Mouse (Mus musculus) WW6 (cell line): ENCODE data around the gene Theg.

Experiments
- DNase-seq: peaks from one replicate; pipeline ENCODE4 v3.0.0-alpha.2; 2013; ENCODE audit warnings: low read depth, low spot score

Gene Theg

GRCm38 (mm10) chr10:79594872-79595589 is 7.9 kb upstream of the Theg start:
- no peak for DNase-seq

- no peak for DNase-seq
Measured at GRCm38 (mm10) chr10:79594111-79594510, 7.0 kb upstream of the Theg start.

GRCm38 (mm10) chr10:79590702-79591101 is 3.6 kb upstream of the Theg start:
- DNase-seq, result no peak

- no peak for DNase-seq
Measured at GRCm38 (mm10) chr10:79587752-79588126, 608 bp upstream of the Theg start.

GRCm38 (mm10) chr10:79586243-79586642 is 888 bp downstream of the Theg start:
- no peak for DNase-seq

GRCm38 (mm10) chr10:79585723-79586122 is 1.4 kb downstream of the Theg start:
- no peak for DNase-seq

GRCm38 (mm10) chr10:79585136-79585535 is 2.0 kb downstream of the Theg start:
- no peak for DNase-seq

- no peak for DNase-seq
Measured at GRCm38 (mm10) chr10:79584426-79584825, 2.7 kb downstream of the Theg start.

- no peak for DNase-seq
Measured at GRCm38 (mm10) chr10:79584021-79584420, 3.1 kb downstream of the Theg start.

- no peak for DNase-seq
Measured at GRCm38 (mm10) chr10:79581501-79581900, 5.6 kb downstream of the Theg start.

GRCm38 (mm10) chr10:79580811-79581210 is 6.3 kb downstream of the Theg start:
- peak; percentile 20 for DNase-seq

GRCm38 (mm10) chr10:79580356-79580755 is 6.8 kb downstream of the Theg start:
- no peak for DNase-seq

- no peak for DNase-seq
Measured at GRCm38 (mm10) chr10:79579781-79580180, 7.3 kb downstream of the Theg start.

GRCm38 (mm10) chr10:79578891-79579290 is 8.2 kb downstream of the Theg start:
- no peak for DNase-seq

- DNase-seq, result no peak
Measured at GRCm38 (mm10) chr10:79578276-79578675, 8.9 kb downstream of the Theg start.

GRCm38 (mm10) chr10:79577376-79577775 is 9.8 kb downstream of the Theg start:
- no peak for DNase-seq

- no peak for DNase-seq
Measured at GRCm38 (mm10) chr10:79575754-79576153, 11.4 kb downstream of the Theg start.

GRCm38 (mm10) chr10:79574796-79575195 is 12.3 kb downstream of the Theg start:
- DNase-seq, result no peak

GRCm38 (mm10) chr10:79574350-79574749 is 12.8 kb downstream of the Theg start:
- no peak for DNase-seq

GRCm38 (mm10) chr10:79573611-79574010 is 13.5 kb downstream of the Theg start:
- no peak for DNase-seq

GRCm38 (mm10) chr10:79571314-79571713 is 15.8 kb downstream of the Theg start:
- no peak for DNase-seq

GRCm38 (mm10) chr10:79569921-79570320 is 17.2 kb downstream of the Theg start:
- no peak for DNase-seq

- DNase-seq, result no peak
Measured at GRCm38 (mm10) chr10:79559716-79560115, 27.4 kb downstream of the Theg start.

- no peak for DNase-seq
Measured at GRCm38 (mm10) chr10:79557496-79557895, 29.6 kb downstream of the Theg start.
